Comparison of ENCODE assay signal across 30 mouse cellular contexts in the genomic region with DNA sequence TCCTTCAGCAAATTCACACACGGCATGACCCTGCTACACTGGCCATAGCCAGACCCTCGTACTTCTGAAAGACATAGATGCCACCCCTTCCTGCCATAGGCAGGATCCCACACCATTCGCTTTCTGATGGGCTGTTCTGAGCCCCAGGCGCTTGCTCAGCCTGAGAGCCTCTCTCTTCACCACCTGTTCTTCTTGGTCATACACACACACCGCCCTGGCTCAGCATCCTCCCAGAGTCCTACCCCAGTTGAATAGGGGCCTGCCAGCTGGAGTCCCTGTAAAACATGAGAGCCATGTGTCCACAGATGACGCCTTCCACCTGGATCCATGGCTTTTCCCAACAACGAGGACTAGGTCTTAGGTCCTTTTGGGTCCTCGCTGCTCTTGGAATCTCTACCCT.
"Had no signal": no experiment of that assay in that cellular context is flagged by ENCODE, and none has a peak within 500 bp of the region (broad histone marks: within the 10 kb centered on the region; RNA-seq: fewer than 3 reads in every experiment).

No protein-coding gene starts in this region.

- H3K4me2 ChIP-seq: limb, embryonic 12.5 days; limb, embryonic 13.5 days; limb, embryonic 15.5 days; liver, embryonic 11.5 days; liver, embryonic 12.5 days; liver, embryonic 13.5 days; liver, embryonic 15.5 days; lung, embryonic 14.5 days; lung, embryonic 15.5 days; midbrain, embryonic 11.5 days; midbrain, embryonic 12.5 days; midbrain, embryonic 13.5 days; midbrain, embryonic 15.5 days had no signal

- DNase-seq: left cerebral cortex, postnatal 4 days; liver; liver, embryonic 13.5 days; liver, postnatal 0 days; lung, adult 18-20 months; lung, adult 2 months; lung, embryonic 14.5 days; lung, postnatal 10 days; lung, postnatal 14 days; lung, postnatal 36 days; lung, postnatal 4 days; midbrain, embryonic 14.5 days had no signal

- H3K9ac ChIP-seq: limb, embryonic 12.5 days; limb, embryonic 13.5 days; limb, embryonic 15.5 days; liver, embryonic 12.5 days; liver, embryonic 13.5 days; liver, embryonic 14.5 days; liver, embryonic 15.5 days; liver, postnatal 0 days; lung, embryonic 14.5 days; lung, embryonic 15.5 days; midbrain, embryonic 12.5 days; midbrain, embryonic 13.5 days; midbrain, embryonic 15.5 days had no signal

- H3K27me3 ChIP-seq: limb, embryonic 12.5 days; limb, embryonic 13.5 days; limb, embryonic 15.5 days; liver, embryonic 12.5 days; liver, embryonic 13.5 days; liver, embryonic 15.5 days; lung, embryonic 15.5 days; midbrain, embryonic 12.5 days; midbrain, embryonic 13.5 days; midbrain, embryonic 15.5 days had no signal

- H3K36me3 ChIP-seq: limb, embryonic 10.5 days; limb, embryonic 15.5 days; liver, embryonic 12.5 days; liver, embryonic 13.5 days; liver, embryonic 15.5 days; lung, embryonic 15.5 days; midbrain, embryonic 10.5 days; midbrain, embryonic 15.5 days had no signal

- H3K9me3 ChIP-seq: limb, embryonic 10.5 days; limb, embryonic 12.5 days; limb, embryonic 13.5 days; limb, embryonic 15.5 days; liver, embryonic 12.5 days; liver, embryonic 13.5 days; liver, embryonic 15.5 days; lung, embryonic 15.5 days; megakaryocyte, embryonic 14.5 days; midbrain, embryonic 10.5 days; midbrain, embryonic 12.5 days; midbrain, embryonic 13.5 days; midbrain, embryonic 15.5 days had no signal

- H3K27ac ChIP-seq: limb, embryonic 10.5 days; limb, embryonic 12.5 days; limb, embryonic 13.5 days; limb, embryonic 15.5 days; liver, embryonic 12.5 days; liver, embryonic 13.5 days; liver, embryonic 14.5 days; liver, embryonic 15.5 days; lung, embryonic 15.5 days; macrophage; midbrain, embryonic 10.5 days; midbrain, embryonic 12.5 days; midbrain, embryonic 13.5 days; midbrain, embryonic 15.5 days had no signal

- ATAC-seq: liver, embryonic 12.5 days; liver, postnatal 0 days; lung, postnatal 0 days; midbrain, embryonic 13.5 days; midbrain, embryonic 15.5 days; midbrain, embryonic 16.5 days had no signal

- H3K4me3 ChIP-seq: limb, embryonic 10.5 days; limb, embryonic 12.5 days; limb, embryonic 13.5 days; limb, embryonic 15.5 days; liver, embryonic 12.5 days; liver, embryonic 13.5 days; liver, embryonic 15.5 days; lung, embryonic 15.5 days; megakaryocyte, embryonic 14.5 days; midbrain, embryonic 10.5 days; midbrain, embryonic 12.5 days; midbrain, embryonic 13.5 days; midbrain, embryonic 15.5 days had no signal

- H3K4me1 ChIP-seq: liver, embryonic 13.5 days; liver, embryonic 15.5 days had no signal
